ENCODE assay signal across 8 mouse cellular contexts in genomic region chr5:123149451-123150400, GRCm38 (mm10). TPM values are rescaled to one million over a fixed set of nuclear protein-coding genes. Genes with fewer than 3 reads are reported as not detected.
DNase-seq lines count a peak whose midpoint lies in the region; ATAC-seq lines count a peak whose summit lies in the region.

No protein-coding gene starts in this region.

- peak; percentile 61 for ATAC-seq in inflammation-experienced regulatory T-cells, adult 6 months

- no peaks in the 10 kb centered on the region for H3K27me3 ChIP-seq in megakaryocyte, embryonic 14.5 days (replicated peaks)

- peaks cover 98% of the 10 kb centered on the region for H3K36me3 ChIP-seq in megakaryocyte, embryonic 14.5 days (replicated peaks; ENCODE audit: low read length)

- H3K9me3 ChIP-seq in megakaryocyte, embryonic 14.5 days: no peaks in the 10 kb centered on the region

- peaks cover 88% of the 10 kb centered on the region for H3K4me1 ChIP-seq in megakaryocyte, embryonic 14.5 days

- intact Hi-C loops in gastrocnemius, postnatal 14 days (cut with DNase I; ENCODE audit: low total_unique reads): loop anchor here (2.0 to 5.0 kb wide), 2 partner anchors 17 to 32 kb away; partner anchors contain the start of gene Rhof
- intact Hi-C loops in left cerebral cortex, postnatal 10 days (cut with DNase I): loop anchor here (2.0 kb wide), 1 partner anchor 17 kb away; the partner anchor contains the start of gene Rhof

- DNase-seq in adrenal gland, adult (ENCODE audit: inconsistent age in 2 of 2, low spot score in 1 of 2): peak; percentile 90 to 96
- DNase-seq in embryo, embryonic 10 days (ENCODE audit: low spot score): peak; percentile 90
- DNase-seq in gastrocnemius, postnatal 14 days: peak; percentile 92
- DNase-seq in left cerebral cortex, postnatal 10 days (ENCODE audit: extremely low spot score in 1 of 2, low spot score in 2 of 2): peak; percentile 85 to 91
- peak; percentile 92 to 94 for DNase-seq in right cerebral cortex, postnatal 10 days (ENCODE audit: low spot score in 2 of 2)
- DNase-seq in urinary bladder, postnatal 14 days (ENCODE audit: low spot score): peak; percentile 91

- peak overlapping the region; percentile 90 for H3K4me3 ChIP-seq in megakaryocyte, embryonic 14.5 days (replicated peaks)

RNA-seq across cellular contexts. Expression of gene Setd1b, which starts 7.7 kb away (rescaled TPM):
- 10 to 100 TPM; 10.5 to 11.2 TPM for total RNA-seq in gastrocnemius, postnatal 14 days (2021)
- polyA plus RNA-seq in inflammation-experienced regulatory T-cells, adult 6 months (2017; shearing (Covaris generic)): 10 to 100 TPM; 13.0 to 17.7 (median 16.0) TPM
- total RNA-seq in left cerebral cortex, postnatal 10 days (2021): 10 to 100 TPM; 30.3 to 32.6 TPM
- polyA plus RNA-seq in megakaryocyte, embryonic 14.5 days (2012; ENCODE audit: insufficient read depth, low replicate concordance): 20.8 and 52.6 TPM in 2 replicates

RNA-seq across cellular contexts. Expression of gene Rhof, which starts 17.2 kb away (rescaled TPM):
- under 1 TPM; 0.27 to 0.51 TPM for total RNA-seq in gastrocnemius, postnatal 14 days (2021)
- 10 to 100 TPM; 62.4 to 71.7 (median 66.6) TPM for polyA plus RNA-seq in inflammation-experienced regulatory T-cells, adult 6 months (2017; shearing (Covaris generic))
- 10 to 100 TPM; 56.0 to 56.7 TPM for total RNA-seq in left cerebral cortex, postnatal 10 days (2021)
- polyA plus RNA-seq in megakaryocyte, embryonic 14.5 days (2012; ENCODE audit: insufficient read depth, low replicate concordance): 21.3 and 61.2 TPM in 2 replicates

RNA-seq across cellular contexts. Expression of gene Psmd9, which starts 19.5 kb away (rescaled TPM):
- total RNA-seq in gastrocnemius, postnatal 14 days (2021): 10 to 100 TPM; 19.2 to 19.5 TPM
- polyA plus RNA-seq in inflammation-experienced regulatory T-cells, adult 6 months (2017; shearing (Covaris generic)): 10 to 100 TPM; 36.1 to 40.9 (median 39.8) TPM
- 10 to 100 TPM; 37.9 to 38.9 TPM for total RNA-seq in left cerebral cortex, postnatal 10 days (2021)
- polyA plus RNA-seq in megakaryocyte, embryonic 14.5 days (2012; ENCODE audit: insufficient read depth, low replicate concordance): 86.5 and 87.0 TPM in 2 replicates

RNA-seq across cellular contexts. Expression of gene Hpd, which starts 32.8 kb away (rescaled TPM):
- not detected for total RNA-seq in gastrocnemius, postnatal 14 days (2021)
- not detected for polyA plus RNA-seq in inflammation-experienced regulatory T-cells, adult 6 months (2017; shearing (Covaris generic))
- total RNA-seq in left cerebral cortex, postnatal 10 days (2021): not detected
- not detected in 2 replicates for polyA plus RNA-seq in megakaryocyte, embryonic 14.5 days (2012; ENCODE audit: insufficient read depth, low replicate concordance)

Comparison
In these comparisons a context has a peak if more than half of its experiments do, and no peak if none do; other contexts are left out.
1. Peak in every context shown above with its lines: DNase-seq, ATAC-seq and H3K4me3 ChIP-seq.
2. RNA of gene Rhof, which starts 17.2 kb away (total RNA-seq): 56.0 to 56.7 TPM in left cerebral cortex, postnatal 10 days; 0.27 to 0.51 TPM in gastrocnemius, postnatal 14 days; every median in the first group is over 10 times any median in the second.